Mouse (Mus musculus): ENCODE data around the gene Zfp423.
A peak's percentile ranks its signal among the peaks of the same experiment; 100 is the strongest.

Zfp423 gene

GRCm38 (mm10) chr8:87959320-87959920 is at the start of gene Zfp423:
Gene Zfp423 (minus strand): TSS chr8:87959595.
- DNase-seq (ENCODE audit: low read depth, low spot score), result no peak

GRCm38 (mm10) chr8:88006811-88007210 is 47.4 kb upstream of the Zfp423 start:
- DNase-seq (ENCODE audit: low read depth, low spot score), result no peak

- no peak for DNase-seq (ENCODE audit: low read depth, low spot score)
Observed at GRCm38 (mm10) chr8:87984778-87985177, 25.4 kb upstream of the Zfp423 start.

GRCm38 (mm10) chr8:87984032-87984431 is 24.6 kb upstream of the Zfp423 start:
- no peak for DNase-seq (ENCODE audit: low read depth, low spot score)

- no peak for DNase-seq (ENCODE audit: low read depth, low spot score)
Observed at GRCm38 (mm10) chr8:87982936-87983335, 23.5 kb upstream of the Zfp423 start.

- no peak for DNase-seq (ENCODE audit: low read depth, low spot score)
Observed at GRCm38 (mm10) chr8:87975466-87975809, 16.0 kb upstream of the Zfp423 start.

GRCm38 (mm10) chr8:87974759-87975465 is 15.5 kb upstream of the Zfp423 start:
- DNase-seq (ENCODE audit: low read depth, low spot score), result no peak

GRCm38 (mm10) chr8:87974122-87974758 is 14.8 kb upstream of the Zfp423 start:
- no peak for DNase-seq (ENCODE audit: low read depth, low spot score)

GRCm38 (mm10) chr8:87967866-87968620 is 8.6 kb upstream of the Zfp423 start:
- no peak for DNase-seq (ENCODE audit: low read depth, low spot score)

GRCm38 (mm10) chr8:87967057-87967820 is 7.8 kb upstream of the Zfp423 start:
- no peak for DNase-seq (ENCODE audit: low read depth, low spot score)

GRCm38 (mm10) chr8:87962514-87963225 is 3.3 kb upstream of the Zfp423 start:
- DNase-seq (ENCODE audit: low read depth, low spot score), result no peak

GRCm38 (mm10) chr8:87961680-87962513 is 2.5 kb upstream of the Zfp423 start:
- DNase-seq (ENCODE audit: low read depth, low spot score), result no peak

GRCm38 (mm10) chr8:87961108-87961507 is 1.7 kb upstream of the Zfp423 start:
- peak; percentile 15 for DNase-seq (ENCODE audit: low read depth, low spot score)

GRCm38 (mm10) chr8:87960061-87960749 is 810 bp upstream of the Zfp423 start:
- DNase-seq (ENCODE audit: low read depth, low spot score), result peak; percentile 13

- DNase-seq (ENCODE audit: low read depth, low spot score), result peak; percentile 29
Observed at GRCm38 (mm10) chr8:87958451-87959319, 710 bp downstream of the Zfp423 start.

- DNase-seq (ENCODE audit: low read depth, low spot score), result peak; percentile 8
Observed at GRCm38 (mm10) chr8:87957871-87958450, 1.4 kb downstream of the Zfp423 start.

- no peak for DNase-seq (ENCODE audit: low read depth, low spot score)
Observed at GRCm38 (mm10) chr8:87956001-87956400, 3.4 kb downstream of the Zfp423 start.

GRCm38 (mm10) chr8:87953473-87953872 is 5.9 kb downstream of the Zfp423 start:
- DNase-seq (ENCODE audit: low read depth, low spot score), result no peak
